Comparison of ENCODE assay signal across 8 mouse cellular contexts in genomic region chr2:33179930-33180630, GRCm38 (mm10). TPM values are rescaled to one million over a fixed set of nuclear protein-coding genes. Genes with fewer than 3 reads are reported as not detected.
DNase-seq lines count a peak whose midpoint lies in the region; ATAC-seq lines count a peak whose summit lies in the region.

No protein-coding gene starts in this region.

- peak; percentile 67; the same call in 1 of the 2 replicates for ATAC-seq in kidney, embryonic 16.5 days (ENCODE audit: low FRiP score, low TSS enrichment)
- ATAC-seq in stomach, embryonic 14.5 days (ENCODE audit: insufficient number of reproducible peaks, insufficient read depth, low FRiP score, low read depth) = peak; percentile 25; the same call in 1 of the 2 replicates

- no peaks in the 10 kb centered on the region for H3K36me3 ChIP-seq in kidney, embryonic 16.5 days (ENCODE audit: insufficient read depth, low read length)
- H3K36me3 ChIP-seq in stomach, embryonic 14.5 days (ENCODE audit: control insufficient read depth, insufficient read depth, low read length) = no peaks in the 10 kb centered on the region

- H3K27me3 ChIP-seq in kidney, embryonic 16.5 days (ENCODE audit: insufficient read depth, low read length) = no peaks in the 10 kb centered on the region
- no peaks in the 10 kb centered on the region for H3K27me3 ChIP-seq in stomach, embryonic 14.5 days (ENCODE audit: control insufficient read depth, insufficient read depth, low read length)

- H3K9me3 ChIP-seq in kidney, embryonic 16.5 days (ENCODE audit: low read length) = no peaks in the 10 kb centered on the region
- no peaks in the 10 kb centered on the region for H3K9me3 ChIP-seq in stomach, embryonic 14.5 days (ENCODE audit: control insufficient read depth, low read depth, low read length)

- H3K9ac ChIP-seq in kidney, embryonic 16.5 days (replicated peaks; ENCODE audit: low read length) = no peak overlapping the region
- H3K9ac ChIP-seq in stomach, embryonic 14.5 days (replicated peaks; ENCODE audit: low read depth, low read length) = no peak overlapping the region

- WGBS in kidney, embryonic 16.5 days = 37% methylated on average over 16 of the region's 16 CpGs
- WGBS in stomach, embryonic 14.5 days = 41% methylated on average over 16 of the region's 16 CpGs

- no peak overlapping the region; the same call in 1 of the 2 replicates for H3K27ac ChIP-seq in kidney, embryonic 16.5 days (ENCODE audit: low read length)
- peak overlapping the region; percentile 61; the same call in 1 of the 2 replicates for H3K27ac ChIP-seq in stomach, embryonic 14.5 days (ENCODE audit: low read length)

- no peak overlapping the region for H3K4me2 ChIP-seq in kidney, embryonic 16.5 days (replicated peaks; ENCODE audit: low read depth, low read length)
- no peak overlapping the region for H3K4me2 ChIP-seq in stomach, embryonic 14.5 days (replicated peaks; ENCODE audit: low read depth, low read length)

- DNase-seq in adrenal gland, postnatal 14 days = peak; percentile 64
- DNase-seq in adrenal gland, postnatal 25 days = no peak
- DNase-seq in ovary, adult 18-20 months (ENCODE audit: low spot score) = peak; percentile 38
- DNase-seq in ovary, postnatal 36 days (ENCODE audit: low spot score) = no peak
- no peak for DNase-seq in cerebellum, adult 11 months
- no peak for DNase-seq in right cerebral cortex, postnatal 10 days (ENCODE audit: low spot score in 2 of 2)

- H3K4me1 ChIP-seq in kidney, embryonic 16.5 days (ENCODE audit: insufficient read depth, low read length) = peaks cover 20% of the 10 kb centered on the region
- peaks cover 34% of the 10 kb centered on the region for H3K4me1 ChIP-seq in stomach, embryonic 14.5 days (ENCODE audit: control insufficient read depth, insufficient read depth, low read length)

- no peak overlapping the region for H3K4me3 ChIP-seq in kidney, embryonic 16.5 days (ENCODE audit: low read length)
- no peak overlapping the region for H3K4me3 ChIP-seq in stomach, embryonic 14.5 days (ENCODE audit: low read depth, low read length)

RNA-seq across cellular contexts. Expression of gene Angptl2, which starts 35.8 kb away (rescaled TPM):
- total RNA-seq in adrenal gland, postnatal 14 days (2021) = 35.6 and 36.8 TPM in 2 replicates
- 21.2 and 23.6 TPM in 2 replicates for total RNA-seq in adrenal gland, postnatal 25 days (2021)
- 46.2 and 46.5 TPM in 2 replicates for polyA plus RNA-seq in kidney, embryonic 16.5 days (2015; fragmentation: Nextera tagmentation; extraction: Ambion mirVana)
- polyA plus RNA-seq in stomach, embryonic 14.5 days (2014; fragmentation: Nextera tagmentation; extraction: Ambion mirVana) = 39.7 and 45.2 TPM in 2 replicates

RNA-seq across cellular contexts. Expression of gene Garnl3, which starts 48.6 kb away (rescaled TPM):
- 15.1 and 20.9 TPM in 2 replicates for total RNA-seq in adrenal gland, postnatal 14 days (2021)
- 17.3 and 19.2 TPM in 2 replicates for total RNA-seq in adrenal gland, postnatal 25 days (2021)
- 10.9 and 13.6 TPM in 2 replicates for polyA plus RNA-seq in kidney, embryonic 16.5 days (2015; fragmentation: Nextera tagmentation; extraction: Ambion mirVana)
- polyA plus RNA-seq in stomach, embryonic 14.5 days (2014; fragmentation: Nextera tagmentation; extraction: Ambion mirVana) = 22.0 and 24.5 TPM in 2 replicates

Comparison
In these comparisons a context has a peak if more than half of its experiments do, and no peak if none do; other contexts are left out.
1. DNase-seq: peak in adrenal gland, postnatal 14 days (single experiment) and ovary, adult 18-20 months (single experiment); none in adrenal gland, postnatal 25 days (single experiment), ovary, postnatal 36 days (single experiment), cerebellum, adult 11 months (single experiment) and right cerebral cortex, postnatal 10 days (0 of 2).